8 mouse cellular contexts compared by ENCODE assay signal in the genomic region with DNA sequence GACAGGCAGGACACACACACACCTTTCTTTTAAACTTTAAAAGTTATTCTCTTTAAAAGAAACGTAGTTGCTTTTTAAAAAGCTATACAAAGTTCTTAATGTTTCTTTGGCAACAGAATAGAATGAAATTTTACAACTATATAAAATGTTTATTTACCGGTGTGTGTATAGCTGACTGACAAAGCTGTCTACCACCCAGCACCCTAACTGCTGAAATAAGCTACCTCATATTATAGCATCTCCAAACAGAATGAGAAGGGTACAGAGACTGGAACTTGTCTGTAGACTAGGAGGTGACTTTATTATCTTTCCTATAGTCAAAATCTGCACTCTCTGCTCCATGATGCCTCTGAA. TPM values are rescaled to one million over a fixed set of nuclear protein-coding genes. Genes with fewer than 3 reads are reported as not detected.
DNase-seq lines count a peak whose midpoint lies in the region; ATAC-seq lines count a peak whose summit lies in the region.

No protein-coding gene starts in this region.

- no peak for ATAC-seq in heart, embryonic 13.5 days (ENCODE audit: extremely low read depth, insufficient number of reproducible peaks, low FRiP score, low TSS enrichment)
- peak; percentile 9 for ATAC-seq in CD4-positive, CD25-positive, alpha-beta regulatory T cell, adult 4 months
- no peak for ATAC-seq in forebrain, embryonic 16.5 days
- ATAC-seq in liver, embryonic 13.5 days (ENCODE audit: low read depth): no peak

- peak overlapping the region; percentile 80 for H3K4me2 ChIP-seq in heart, embryonic 13.5 days
- H3K4me2 ChIP-seq in forebrain, embryonic 16.5 days (ENCODE audit: low read length): peak overlapping the region; percentile 78
- H3K4me2 ChIP-seq in liver, embryonic 13.5 days: peak overlapping the region; percentile 67

- no peaks in the 10 kb centered on the region for H3K36me3 ChIP-seq in heart, embryonic 13.5 days
- H3K36me3 ChIP-seq in forebrain, embryonic 16.5 days (ENCODE audit: control insufficient read depth, insufficient read depth): no peaks in the 10 kb centered on the region
- H3K36me3 ChIP-seq in liver, embryonic 13.5 days: no peaks in the 10 kb centered on the region

- intact Hi-C loops in left cerebral cortex, postnatal 14 days (cut with DNase I): no loop called here

- peak overlapping the region; percentile 52; the same call in 1 of the 2 replicates for H3K4me3 ChIP-seq in heart, embryonic 13.5 days
- peak overlapping the region; percentile 53 for H3K4me3 ChIP-seq in forebrain, embryonic 16.5 days (replicated peaks; ENCODE audit: low read length)
- no peak overlapping the region for H3K4me3 ChIP-seq in liver, embryonic 13.5 days (replicated peaks)

- no peaks in the 10 kb centered on the region for H3K27me3 ChIP-seq in heart, embryonic 13.5 days (replicated peaks)
- H3K27me3 ChIP-seq in forebrain, embryonic 16.5 days (replicated peaks; ENCODE audit: control insufficient read depth, insufficient read depth, low read length): no peaks in the 10 kb centered on the region
- H3K27me3 ChIP-seq in liver, embryonic 13.5 days: peaks cover 9% of the 10 kb centered on the region; the same call in 1 of the 2 replicates

- DNase-seq in heart, adult 18-20 months: no peak
- no peak for DNase-seq in liver, embryonic 13.5 days
- DNase-seq in frontal cortex, postnatal 25 days (ENCODE audit: low spot score in 2 of 2): no peak
- no peak for DNase-seq in c-Kit-positive CD71-positive TER-119-positive erythroid progenitor cells, embryonic 14.5 days (ENCODE audit: low spot score)
- no peak for DNase-seq in left cerebral cortex, postnatal 14 days (ENCODE audit: low spot score in 2 of 2)

- no peaks in the 10 kb centered on the region for H3K9me3 ChIP-seq in heart, embryonic 13.5 days
- no peaks in the 10 kb centered on the region for H3K9me3 ChIP-seq in forebrain, embryonic 16.5 days (ENCODE audit: control insufficient read depth, low read length)
- no peaks in the 10 kb centered on the region for H3K9me3 ChIP-seq in liver, embryonic 13.5 days (replicated peaks)

- WGBS in heart, embryonic 13.5 days: 50% methylated on average over 2 of the region's 2 CpGs
- 47% methylated on average over 2 of the region's 2 CpGs for WGBS in forebrain, embryonic 16.5 days
- WGBS in liver, embryonic 13.5 days (ENCODE audit: insufficient replicate concordance): 46% methylated on average over 2 of the region's 2 CpGs

- H3K27ac ChIP-seq in heart, embryonic 13.5 days (replicated peaks): no peak overlapping the region
- H3K27ac ChIP-seq in forebrain, embryonic 16.5 days (ENCODE audit: low read length): peak overlapping the region; percentile 91; the same call in 1 of the 2 replicates
- no peak overlapping the region for H3K27ac ChIP-seq in liver, embryonic 13.5 days

- no peak overlapping the region for H3K9ac ChIP-seq in heart, embryonic 13.5 days
- no peak overlapping the region; the same call in 1 of the 2 replicates for H3K9ac ChIP-seq in forebrain, embryonic 16.5 days (replicated peaks; ENCODE audit: low read depth, low read length)
- H3K9ac ChIP-seq in liver, embryonic 13.5 days: no peak overlapping the region

- peaks cover 27% of the 10 kb centered on the region for H3K4me1 ChIP-seq in heart, embryonic 13.5 days
- H3K4me1 ChIP-seq in forebrain, embryonic 16.5 days (replicated peaks; ENCODE audit: control insufficient read depth, insufficient read depth, low read length): peaks cover 16% of the 10 kb centered on the region
- peaks cover 9% of the 10 kb centered on the region for H3K4me1 ChIP-seq in liver, embryonic 13.5 days (replicated peaks)

RNA-seq across cellular contexts. Expression of gene Kmt2e, which starts 47.0 kb away (rescaled TPM):
- polyA plus RNA-seq in heart, embryonic 13.5 days (2015; fragmentation: Nextera tagmentation; extraction: Ambion mirVana): 61.7 and 64.4 TPM in 2 replicates
- total RNA-seq in heart, adult 18-20 months (2021): 10 to 100 TPM; 40.6 to 45.0 TPM
- polyA plus RNA-seq in CD4-positive, CD25-positive, alpha-beta regulatory T cell, adult 4 months (2017; shearing (Covaris generic)): 100 to 1,000 TPM; 183 to 238 TPM
- 198 and 209 TPM in 2 replicates for polyA plus RNA-seq in forebrain, embryonic 16.5 days (2015; fragmentation: Nextera tagmentation; extraction: Ambion mirVana)
- 37.1 and 37.9 TPM in 2 replicates for polyA plus RNA-seq in liver, embryonic 13.5 days (2015; fragmentation: Nextera tagmentation; extraction: Ambion mirVana)
- 100 to 1,000 TPM; 103 to 107 TPM for total RNA-seq in left cerebral cortex, postnatal 14 days (2021)
